Mouse (Mus musculus): ENCODE measurements at regions not wholly inside any gene's neighbourhood (a gene's known extent, or its start where the extent isn't known, plus 50 kb on each side); places are given as distances from the start of the nearest gene placed in this dataset.

DNA sequence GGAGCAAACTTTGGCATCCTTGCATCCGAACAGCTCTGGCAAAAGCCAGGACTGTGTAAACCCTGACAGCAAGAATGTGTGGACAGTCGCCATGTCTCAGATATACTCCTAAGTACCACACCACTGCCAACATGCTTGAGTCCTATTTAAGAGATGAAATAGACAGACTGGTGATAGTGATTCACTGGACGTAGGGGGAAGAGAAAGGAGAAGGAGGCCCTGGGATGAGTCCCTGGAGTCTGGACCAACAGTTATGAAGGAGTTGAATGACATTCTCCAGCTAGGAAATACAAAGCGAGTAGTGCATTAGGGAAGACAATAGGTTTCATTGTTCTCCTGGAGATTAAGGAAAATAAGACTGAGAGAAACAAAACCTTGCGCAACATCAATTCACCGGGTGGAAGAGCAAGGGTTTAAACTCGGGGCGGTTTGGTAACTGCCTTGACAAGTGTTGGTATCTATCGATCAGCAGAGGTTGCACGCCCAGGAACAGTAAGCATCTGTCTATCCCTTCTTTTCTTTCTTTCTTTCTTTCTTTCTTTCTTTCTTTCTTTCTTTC, 54.3 kb upstream of the Nrbf2 start:
- no peak for DNase-seq

DNA sequence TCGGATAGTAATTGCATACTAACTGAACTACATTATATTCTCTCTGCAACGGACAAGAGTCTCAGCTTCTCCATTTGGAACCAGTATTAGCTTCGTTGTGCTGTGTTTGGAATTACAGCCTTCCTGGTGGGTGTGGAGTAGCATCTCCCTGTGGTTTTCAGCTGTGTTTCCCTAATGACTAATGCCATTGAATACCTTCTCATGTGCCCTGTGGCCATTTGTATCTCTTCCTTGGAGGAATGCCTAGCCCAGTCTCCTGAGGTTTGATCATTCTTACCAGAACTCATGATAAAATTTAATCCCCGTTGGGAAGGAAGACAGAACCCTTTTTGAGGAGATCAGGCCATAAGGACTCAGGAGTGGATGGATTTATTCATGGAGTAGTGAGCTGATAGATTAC, 59.6 kb upstream of the Nrbf2 start:
- no peak for DNase-seq

DNA sequence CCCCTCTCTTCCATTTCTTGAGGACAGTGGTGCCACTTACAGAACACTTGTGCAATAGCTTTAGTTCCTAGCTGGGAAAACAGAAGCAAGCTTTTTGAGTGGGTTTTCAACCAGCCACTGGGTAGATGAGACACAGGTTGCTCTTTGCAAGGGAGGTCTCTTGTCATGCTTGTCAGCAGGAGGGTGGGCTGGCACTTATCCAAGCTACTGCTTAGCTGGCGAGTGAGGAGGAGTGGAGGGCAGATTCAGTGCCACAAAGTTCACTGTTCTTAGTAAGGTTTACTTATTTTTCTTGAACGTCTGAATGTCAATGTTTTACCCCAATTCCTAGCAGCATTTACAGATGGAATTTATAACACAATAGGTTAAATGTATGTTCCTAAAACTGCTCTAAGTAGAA, 65.9 kb upstream of the Nrbf2 start:
- no peak for DNase-seq

DNA sequence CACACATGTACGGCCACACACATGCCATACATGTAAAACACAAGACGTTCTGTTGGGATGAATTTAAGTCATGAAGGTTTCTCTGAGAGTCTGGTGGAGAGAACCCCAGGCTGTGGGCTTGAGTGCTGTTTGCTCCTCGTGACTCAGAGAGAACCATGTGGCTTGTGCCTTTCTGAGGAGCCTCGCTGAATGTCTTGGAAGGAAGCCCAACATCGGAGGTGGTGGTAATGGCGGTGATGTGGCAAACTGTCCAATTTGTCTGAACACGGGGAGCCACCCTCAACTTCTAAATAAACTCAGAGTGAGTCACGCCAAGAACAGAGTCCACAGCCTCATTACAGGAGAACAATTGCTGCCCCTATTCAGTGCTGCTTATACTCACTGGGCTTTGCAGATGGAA, 75.7 kb upstream of the Nrbf2 start:
- DNase-seq: no peak

DNA sequence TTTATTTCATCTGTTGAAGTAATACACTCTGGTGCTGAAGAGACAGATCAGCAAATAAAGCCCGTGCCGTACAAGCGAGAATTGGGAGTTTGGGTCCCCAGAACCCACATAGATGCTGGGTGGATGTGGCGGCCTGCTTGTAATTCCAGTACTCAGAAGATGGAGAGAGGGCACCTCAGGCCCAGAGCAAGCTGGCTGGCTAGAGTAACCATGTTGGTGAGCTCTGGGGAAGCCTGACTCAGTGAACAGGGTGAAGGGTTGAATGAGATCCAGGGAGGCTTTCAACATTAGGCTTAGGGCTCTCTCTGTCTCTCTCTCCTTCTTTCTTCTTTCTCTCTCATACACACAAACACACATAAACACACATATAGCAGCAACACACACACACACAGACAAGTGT, 76.2 kb upstream of the Nrbf2 start:
- DNase-seq: no peak

DNA sequence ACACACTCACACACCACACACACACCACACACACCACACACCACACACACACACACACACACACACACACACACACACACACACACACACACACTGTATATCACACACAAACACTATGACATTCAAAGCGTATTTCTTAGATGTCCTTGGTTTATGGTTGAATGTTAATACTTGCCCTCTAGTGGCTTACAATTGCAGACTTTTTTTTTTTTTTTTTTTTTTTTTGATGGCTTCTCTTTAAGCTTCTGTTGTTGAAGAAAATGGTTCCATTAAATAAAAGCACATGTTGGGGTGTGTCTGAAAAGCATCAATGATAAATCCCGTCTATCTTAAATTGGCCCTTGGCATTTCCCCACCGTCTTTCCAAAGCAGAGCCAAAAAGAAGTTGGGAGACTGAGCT, 79.5 kb upstream of the Nrbf2 start:
- DNase-seq: no peak

DNA sequence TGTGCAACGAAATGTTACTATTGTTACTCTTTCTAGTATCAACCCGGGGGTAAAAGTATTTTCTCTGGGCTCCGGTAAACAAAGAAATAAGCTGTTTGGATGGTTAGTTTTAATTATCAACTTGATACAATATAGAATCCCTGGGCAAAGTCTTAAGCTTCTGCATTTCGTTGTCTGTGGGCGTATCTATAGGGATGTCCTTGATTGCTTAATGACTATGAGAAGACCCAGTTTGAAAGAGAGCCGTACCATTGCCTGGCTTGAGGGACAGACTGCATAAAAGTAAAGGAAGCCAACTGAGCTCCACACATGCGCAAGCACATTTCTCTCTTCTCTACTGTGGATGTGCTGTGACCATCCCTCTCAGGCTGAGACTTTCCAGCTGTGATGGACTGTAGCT, 80.1 kb upstream of the Nrbf2 start:
- DNase-seq: no peak

DNA sequence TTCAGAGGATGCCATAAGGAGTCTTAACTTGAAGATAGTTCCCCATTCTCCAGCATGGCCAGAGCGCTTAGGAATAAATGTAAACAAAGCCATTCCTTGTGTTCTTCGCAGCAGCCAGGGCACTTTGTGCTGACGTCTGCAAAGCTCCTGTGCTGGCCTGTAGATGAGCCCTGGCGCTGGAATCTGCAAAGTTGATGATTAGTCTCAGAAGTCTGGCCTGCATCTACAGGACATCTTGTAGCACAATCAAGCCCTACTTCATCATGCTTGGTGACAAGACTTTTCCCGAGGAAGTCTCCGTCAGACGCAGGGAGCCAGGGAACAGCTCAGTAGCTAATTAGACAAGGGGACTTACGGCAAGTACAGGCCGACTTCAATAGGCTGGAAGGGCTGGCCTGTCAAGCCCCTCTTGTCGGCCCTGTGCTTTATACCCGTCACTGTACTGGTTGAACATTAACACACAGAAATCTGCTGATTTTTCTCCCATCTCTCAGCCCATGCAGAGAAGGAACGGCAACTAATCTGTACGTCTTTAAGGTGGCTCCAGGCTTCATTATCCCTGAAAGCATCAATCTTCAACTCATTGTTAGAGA, 87.6 kb upstream of the Nrbf2 start:
- DNase-seq: no peak

DNA sequence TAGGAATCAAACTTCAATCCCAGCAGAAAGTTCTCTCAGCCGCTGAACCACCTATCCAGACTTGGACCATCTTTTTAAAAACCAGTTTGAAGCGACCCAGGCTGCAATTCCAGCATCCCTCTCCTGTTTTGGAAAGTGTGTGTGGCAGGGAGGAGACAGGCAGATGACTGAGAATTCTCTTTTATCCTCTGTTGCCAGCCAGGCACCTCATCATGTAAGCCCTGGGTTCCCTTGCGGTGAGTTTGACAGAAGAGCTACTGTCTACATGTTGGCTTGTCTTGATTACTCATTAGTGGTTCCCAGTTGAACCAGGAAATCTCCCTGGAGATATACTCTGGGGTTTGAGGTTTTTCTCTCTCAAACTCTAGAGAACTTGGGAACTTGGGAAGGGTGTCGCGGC, 91.5 kb upstream of the Nrbf2 start:
- DNase-seq: no peak

DNA sequence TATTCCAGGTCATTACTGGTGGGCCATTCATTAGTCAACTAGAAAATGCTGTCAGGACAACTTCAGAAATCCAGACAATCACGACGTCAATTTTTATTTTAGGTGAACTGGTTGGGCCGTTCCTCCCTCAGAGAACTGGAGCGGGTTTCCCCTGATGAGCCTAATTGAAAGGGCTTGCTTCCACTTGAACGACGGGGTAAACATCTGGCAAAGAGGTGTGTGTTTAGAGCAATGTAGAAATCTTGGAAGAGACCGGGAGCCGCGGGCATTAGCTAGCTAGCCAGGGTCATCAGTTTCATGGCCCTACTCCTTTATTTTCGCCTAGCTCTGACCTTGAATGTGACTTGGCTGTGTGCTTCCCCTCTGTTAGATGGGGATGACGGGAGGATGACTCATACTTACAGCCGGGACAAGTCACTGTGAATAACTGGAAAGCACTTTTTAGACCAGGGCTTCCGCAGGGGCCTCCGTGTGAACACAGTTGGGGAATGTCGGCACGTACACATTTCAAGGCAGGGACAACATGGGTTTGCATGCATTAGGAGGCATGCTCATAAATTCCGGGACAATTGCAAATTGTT, 92.6 kb upstream of the Nrbf2 start:
- no peak for DNase-seq

DNA sequence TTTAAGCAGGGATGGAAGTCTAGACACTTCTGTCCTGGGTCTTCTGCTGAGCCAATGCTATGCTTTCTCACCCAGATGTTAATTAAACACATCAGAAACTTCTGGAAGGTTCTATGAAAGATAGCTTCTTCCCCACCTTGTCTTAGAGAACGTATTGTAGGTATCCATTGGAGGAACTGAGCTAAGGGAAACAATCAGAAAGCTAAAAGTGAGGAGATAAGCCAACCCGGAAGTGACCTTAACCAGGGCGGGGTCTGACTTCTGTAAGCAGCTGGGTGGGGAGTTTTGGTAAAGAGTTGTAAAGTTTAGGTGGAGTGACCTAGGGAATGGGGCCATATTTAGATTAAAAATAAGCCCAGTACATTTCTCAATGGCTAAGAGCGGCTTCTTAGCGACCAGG, 95.1 kb upstream of the Nrbf2 start:
- DNase-seq: no peak

DNA sequence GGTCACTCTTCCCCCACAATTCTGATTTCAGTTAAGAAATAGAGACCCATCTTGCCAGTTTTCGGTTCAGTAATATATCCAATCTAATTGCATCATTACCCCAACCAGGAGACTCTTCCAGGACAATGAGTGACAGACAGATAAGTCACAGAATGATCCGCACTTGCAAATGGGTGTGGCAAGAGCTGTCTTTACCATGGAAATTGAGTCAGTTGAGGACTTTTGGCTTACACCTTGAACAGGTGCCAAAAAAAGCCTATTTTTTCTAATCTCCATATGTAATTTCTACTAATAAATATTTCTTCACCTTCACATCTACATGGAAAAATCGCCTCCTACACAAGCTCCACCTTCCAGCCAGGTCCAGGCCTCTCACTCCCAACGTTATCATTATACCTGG, 98.2 kb upstream of the Nrbf2 start:
- no peak for DNase-seq

DNA sequence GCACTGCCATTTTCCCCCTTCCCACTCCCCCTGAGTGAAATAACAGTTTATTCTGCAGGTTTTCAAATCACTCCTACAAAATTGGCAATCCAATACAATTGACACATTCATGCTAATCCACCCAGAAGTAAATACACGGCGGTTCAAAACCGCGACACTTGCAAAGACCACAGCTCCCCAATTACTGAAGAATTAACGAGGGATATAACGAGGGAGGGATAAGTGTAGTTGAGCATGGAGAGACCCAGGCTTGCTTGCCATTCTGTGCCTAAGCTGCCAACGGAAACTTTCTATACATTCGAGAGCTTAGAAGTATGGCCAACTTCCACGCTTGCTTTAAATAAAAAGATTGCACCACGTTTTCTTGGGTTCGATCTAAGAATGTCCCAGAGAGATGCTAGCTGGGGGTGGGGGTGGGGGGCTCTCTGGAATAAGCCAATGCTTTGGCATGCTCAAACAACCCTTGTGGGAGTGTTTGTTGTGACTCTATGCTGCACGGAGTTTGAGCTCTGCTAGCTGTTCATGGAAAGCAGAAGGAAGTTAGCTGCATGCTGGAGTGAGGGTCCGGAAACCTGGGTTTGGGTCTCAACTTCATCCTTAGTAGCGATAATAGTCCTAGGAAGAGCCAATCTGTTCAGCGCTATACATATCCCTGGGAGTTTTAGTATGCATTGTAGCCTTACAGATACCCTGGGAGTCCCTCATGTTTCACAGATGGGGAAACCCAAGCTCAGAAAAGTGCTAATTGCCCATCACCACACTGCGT, 98.9 kb upstream of the Nrbf2 start:
- no peak for DNase-seq

DNA sequence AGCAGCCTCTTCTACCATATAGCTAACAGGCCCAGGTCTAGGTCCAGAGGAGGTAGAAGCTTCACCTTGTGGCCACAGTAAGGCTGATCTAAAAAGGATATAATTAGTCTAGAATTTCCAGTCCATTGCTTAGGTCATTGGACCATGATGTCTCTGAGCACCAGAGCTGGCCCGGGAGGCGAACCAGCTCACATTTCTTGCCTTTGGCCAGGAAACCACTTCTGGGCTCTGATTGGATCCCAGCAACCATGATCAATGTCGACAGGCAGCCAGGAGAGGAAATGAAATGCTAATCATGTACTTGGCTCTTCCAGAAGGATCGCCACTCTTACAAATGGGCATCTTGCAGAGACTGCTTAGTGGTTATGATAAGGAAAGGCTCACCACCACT, 99.5 kb upstream of the Nrbf2 start:
- DNase-seq: no peak

DNA sequence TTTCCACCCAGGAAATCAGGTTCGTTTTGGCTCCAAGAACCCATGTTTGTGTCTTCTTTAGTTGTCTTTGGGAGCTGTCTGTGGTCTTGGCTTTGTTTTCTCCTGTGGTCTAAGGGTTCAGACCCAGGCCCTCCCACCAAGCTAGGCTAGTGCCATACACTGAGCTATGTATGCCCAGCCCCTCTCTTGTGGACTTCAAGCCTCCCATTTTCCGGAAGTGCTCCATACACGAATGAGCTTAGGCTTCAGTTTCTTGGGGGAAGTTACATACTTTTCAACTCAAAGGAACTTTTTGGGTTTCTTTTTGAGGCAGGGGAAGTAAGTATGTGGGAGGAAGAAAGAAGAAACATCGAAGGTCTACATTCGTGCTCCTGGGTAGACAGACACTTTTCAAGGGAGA, 100.9 kb upstream of the Nrbf2 start:
- DNase-seq: no peak

DNA sequence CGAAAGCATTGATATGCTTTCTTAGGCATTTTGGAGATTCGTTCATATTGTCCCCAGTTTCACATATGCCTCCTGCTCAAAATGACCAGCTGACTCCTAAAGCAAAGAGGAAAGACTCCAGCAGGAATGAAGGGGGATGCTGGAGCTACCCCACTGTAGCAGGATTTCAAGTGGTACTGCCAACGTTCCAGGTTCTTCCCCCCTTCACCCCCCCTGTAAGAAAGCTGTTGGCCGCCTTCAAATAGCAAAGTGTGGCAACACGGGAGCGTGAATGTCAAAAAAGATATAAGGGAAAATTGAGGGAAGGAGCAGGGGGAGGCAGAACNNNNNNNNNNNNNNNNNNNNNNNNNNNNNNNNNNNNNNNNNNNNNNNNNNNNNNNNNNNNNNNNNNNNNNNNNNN, 103.7 kb upstream of the Nrbf2 start:
- DNase-seq: no peak

DNA sequence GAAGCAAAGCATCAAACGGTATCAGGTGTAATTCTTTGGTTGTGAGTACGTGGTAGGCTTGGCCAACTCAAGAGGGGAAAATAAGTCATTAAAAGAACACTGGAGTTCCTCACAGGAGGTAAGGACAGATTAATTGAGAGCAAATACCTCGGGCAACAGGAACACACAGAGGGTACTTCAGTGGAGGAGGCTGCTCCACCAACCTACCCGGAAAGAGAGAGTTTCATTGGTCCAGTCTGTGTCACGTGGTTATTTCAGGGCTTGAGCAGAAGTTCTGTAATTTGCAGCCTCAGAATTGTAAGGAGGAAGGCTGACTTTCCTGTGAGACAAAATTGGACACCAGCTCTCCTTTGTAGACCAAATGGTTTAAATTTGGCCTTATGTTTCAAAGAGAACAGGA, 115.3 kb upstream of the Nrbf2 start:
- DNase-seq: no peak

DNA sequence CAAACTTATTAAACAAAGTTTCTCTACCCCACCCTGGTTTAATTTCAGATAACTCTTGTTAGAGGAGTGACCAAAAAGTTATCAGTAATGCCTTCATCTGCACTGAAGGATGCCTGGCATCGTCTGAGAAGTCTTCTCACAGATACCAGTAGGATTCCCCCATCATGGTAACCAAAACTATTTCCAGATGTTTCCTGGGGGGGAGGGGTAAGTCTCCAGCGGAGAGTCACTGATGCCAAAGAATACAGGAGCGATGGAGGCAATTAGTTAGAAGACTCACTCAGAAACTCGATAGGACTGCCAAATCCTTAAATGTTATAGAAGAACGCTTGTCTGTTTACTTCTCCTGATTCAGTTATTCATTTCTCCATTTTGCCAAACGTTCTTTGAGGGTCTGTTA, 116.3 kb upstream of the Nrbf2 start:
- DNase-seq: no peak

DNA sequence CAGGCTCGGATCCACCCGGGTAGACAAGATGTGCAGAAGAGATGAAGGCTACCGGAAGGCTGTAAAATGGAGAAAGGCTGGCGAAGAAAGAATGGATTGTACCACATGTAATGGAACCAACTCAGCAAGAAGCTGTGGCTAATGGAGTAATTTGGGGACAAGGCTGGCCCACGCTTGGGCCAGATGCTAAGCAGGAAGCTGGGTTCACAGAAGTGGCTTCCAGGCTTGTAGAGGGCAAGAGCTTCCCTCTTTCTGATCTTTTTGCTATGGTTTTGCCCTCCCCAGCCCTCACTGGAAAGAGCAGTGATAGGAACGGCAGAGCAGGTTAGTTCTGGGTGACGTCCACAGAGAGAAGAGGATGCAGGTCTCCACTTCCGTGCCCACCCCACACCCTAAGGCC, 117.7 kb upstream of the Egr2 start:
- no peak for DNase-seq

DNA sequence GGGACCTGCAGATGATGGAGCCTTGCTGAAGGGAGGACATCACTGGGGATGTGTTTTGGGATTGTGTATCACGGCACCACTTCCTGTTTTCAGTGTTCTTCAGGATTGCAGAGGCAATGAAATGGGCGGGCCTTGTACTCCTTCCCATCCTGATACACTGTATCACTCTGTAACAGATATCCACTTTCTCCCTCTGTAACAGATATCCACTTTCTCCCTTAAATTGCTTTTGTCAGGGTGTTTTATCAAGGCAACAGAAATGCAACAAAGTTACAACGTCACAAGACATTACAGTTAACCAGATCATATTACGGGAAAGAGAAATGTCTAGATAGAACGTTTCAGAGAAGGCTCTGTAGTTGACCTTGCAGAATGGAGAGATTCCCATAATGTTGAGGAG, 114.5 kb upstream of the Egr2 start:
- no peak for DNase-seq

DNA sequence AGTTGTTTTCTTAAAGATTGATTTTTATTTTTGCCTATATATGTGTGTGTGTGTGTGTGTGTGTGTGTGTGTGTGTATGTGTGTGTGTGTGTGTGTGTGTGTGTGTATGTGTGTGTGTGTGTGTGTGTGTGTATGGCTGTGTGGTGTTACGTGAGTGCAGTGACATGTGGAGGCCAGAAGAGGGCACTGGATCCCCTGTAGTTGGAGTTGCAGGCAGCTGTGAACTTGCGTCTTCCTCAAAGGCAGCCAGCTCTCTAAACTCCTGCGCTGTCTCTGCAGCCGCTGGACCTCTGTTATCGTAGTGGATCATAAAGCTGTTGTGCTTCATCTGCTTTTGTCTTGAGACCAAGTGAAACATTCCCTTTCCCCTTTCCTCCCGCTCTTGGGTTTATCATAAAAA, 109.9 kb upstream of the Egr2 start:
- DNase-seq: no peak

DNA sequence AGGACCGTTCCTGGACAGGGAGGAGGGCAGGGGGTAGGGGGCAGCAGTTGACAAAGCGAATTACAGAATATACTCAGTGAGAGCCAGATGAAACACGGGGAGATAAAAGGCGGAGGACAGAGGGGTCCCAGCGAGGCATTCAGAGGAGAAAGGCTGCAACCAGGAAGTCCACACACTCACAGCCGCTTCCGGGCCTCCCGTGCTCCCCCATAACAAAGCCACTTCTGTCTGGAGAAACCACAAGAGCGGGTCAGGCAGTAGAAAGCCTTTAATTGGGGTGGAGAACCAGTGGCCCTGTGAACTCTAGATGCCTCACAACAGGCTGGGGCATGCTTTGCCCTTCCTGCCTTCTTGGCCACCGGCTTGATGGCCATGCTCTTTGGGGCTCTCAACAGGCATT, 108.1 kb upstream of the Egr2 start:
- no peak for DNase-seq

DNA sequence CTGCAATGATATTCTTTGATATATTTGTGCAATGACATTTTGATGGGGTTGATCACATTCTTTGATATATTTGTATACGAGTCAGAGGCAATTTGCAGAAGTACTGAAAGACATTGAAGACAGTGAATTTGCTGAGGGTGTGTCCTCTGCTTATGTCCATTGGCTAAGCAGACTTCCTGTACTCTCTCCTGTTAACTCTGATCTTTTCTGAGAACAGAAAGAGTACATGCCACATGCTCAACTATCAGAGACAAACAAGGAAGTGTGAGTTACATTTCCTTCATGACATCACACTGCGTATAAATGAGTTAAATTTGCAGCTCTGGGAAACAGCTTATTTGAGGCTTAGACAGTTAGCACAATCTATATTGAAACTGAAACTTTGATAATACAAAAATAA, 104.5 kb upstream of the Egr2 start:
- DNase-seq: no peak

DNA sequence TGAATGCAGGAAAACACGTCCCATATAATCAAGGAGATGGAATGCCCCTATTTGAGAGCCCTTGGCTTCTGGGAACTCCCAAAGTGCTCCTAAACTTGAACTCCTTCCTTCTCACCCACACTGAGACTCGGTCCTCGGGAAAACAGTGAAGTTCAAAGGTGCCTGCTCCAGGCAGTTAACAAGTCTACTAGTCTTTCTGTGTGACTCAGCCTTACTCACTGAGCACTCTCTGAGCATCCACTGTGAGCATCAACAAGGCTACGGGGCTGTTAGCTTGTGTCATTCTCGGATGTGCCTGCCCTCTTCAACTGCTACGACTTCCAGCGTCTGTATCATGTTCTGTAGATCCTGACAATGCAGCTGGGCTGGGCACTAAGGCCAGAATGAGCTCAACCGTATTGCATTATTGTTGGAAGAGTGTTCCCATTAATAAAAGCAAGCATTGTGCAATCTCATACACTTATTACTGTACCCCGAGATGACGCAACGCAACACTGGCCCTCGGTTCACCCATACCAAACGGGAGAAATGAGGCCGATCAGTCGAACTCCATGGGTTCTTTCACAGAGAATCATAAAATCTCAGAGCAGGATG, 96.1 kb upstream of the Egr2 start:
- no peak for DNase-seq
